Mouse (Mus musculus) CD4-positive, CD25-positive, alpha-beta regulatory T cell, adult 2 months (primary cell): ENCODE results near the gene Ccdc9.
"Not testable (repeated sequence)": the region's sequence is repeated elsewhere in the genome, so short reads cannot be mapped to it uniquely, and the experiment has no call there.

Experiments used
- DNase-seq: peaks from one replicate; pipeline ENCODE4 v3.0.0-alpha.2; 2012; ENCODE audit warnings: low read depth, low spot score

Gene Ccdc9

DNA sequence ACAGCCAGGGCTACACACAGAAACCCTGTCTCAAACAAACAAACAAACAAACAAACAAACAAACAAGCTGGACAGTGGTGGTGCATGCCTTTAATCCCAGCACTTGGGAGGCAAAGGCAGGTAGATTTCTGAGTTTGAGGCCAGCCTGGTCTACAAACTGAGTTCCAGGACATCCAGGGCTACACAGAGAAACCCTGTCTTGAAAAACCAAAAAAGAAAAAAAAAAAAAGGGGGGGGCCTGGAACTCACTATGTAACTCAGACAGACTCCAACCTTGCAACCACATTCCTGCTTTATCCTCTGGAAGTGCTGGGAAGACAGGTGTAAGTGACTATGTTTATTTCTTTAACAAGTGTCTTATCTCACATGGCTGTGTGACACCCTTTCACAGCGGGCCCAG lies 21.5 kb upstream of the Ccdc9 start, which contains the start of gene Bbc3:
TSS of gene Bbc3 (plus strand) at position 301 of the 400 bp plus-strand sequence.
- DNase-seq: not testable (repeated sequence)

DNA sequence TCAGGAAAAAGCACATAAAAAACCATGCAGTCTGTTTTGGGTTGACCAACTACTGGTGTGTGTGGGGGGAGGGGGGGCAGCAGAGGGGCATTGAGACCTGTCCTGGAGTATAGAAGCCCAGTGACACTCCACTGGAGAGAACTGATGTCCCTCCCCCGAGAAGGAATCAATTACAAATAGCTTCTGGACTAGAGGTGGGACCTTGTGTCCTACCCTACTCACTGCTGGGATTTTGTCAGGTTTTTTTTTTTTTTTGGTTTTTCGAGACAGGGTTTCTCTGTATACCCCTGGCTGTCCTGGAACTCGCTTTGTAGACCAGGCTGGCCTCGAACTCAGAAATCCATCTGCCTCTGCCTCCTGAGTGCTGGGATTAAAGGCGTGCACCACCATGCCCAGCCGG lies 20.5 kb upstream of the Ccdc9 start:
- DNase-seq: not testable (repeated sequence)

DNA sequence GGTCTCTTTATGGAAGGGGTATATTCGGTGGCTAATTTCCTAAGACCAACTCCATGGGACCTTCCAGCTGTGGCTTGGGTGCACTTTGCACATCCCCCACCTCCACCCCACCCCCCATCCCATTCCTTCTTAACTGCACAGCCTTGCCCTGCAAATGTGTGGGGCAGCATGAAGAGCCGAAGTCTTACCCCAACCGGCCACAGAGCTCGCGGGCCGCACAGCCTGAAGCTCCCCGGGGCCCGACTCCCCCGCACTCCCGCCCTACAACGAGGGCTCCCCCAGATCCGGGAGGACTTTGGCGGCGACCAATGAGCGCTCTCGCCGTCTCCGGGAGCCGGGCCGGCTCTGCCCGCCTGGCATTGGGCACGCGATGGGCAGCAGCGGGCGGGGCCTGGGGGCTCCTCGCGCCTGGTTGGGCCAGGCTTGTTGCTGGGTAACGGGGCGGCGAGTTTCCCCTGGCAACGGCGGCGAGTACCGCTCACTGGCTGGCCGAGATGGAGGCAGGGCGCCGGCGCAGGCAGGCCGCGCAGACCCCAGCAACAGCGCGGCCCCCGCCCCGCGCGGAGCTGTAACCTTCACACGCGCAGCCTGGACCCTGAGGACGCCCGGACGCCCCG lies 12.9 kb upstream of the Ccdc9 start:
- peak; percentile 87 for DNase-seq

DNA sequence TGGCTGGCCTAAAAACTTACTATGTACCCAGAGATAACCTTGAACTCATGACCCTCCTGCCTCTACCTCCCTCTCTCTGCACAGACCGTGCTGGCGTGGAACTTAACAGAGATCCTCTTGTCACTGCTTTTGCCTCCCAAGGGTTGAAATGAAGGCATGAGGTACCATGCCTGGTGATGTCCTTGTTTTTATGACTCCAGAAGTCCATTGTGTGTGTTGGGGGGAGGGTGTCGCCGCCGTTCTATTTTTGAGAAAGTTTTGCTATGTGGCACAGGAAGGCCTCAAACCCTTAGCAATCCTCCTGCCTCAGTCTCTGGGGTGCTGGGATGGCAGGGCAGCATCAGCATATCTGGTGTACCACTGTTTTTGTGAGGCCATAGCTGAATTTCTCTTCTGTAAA lies 12.3 kb upstream of the Ccdc9 start:
- no peak for DNase-seq

DNA sequence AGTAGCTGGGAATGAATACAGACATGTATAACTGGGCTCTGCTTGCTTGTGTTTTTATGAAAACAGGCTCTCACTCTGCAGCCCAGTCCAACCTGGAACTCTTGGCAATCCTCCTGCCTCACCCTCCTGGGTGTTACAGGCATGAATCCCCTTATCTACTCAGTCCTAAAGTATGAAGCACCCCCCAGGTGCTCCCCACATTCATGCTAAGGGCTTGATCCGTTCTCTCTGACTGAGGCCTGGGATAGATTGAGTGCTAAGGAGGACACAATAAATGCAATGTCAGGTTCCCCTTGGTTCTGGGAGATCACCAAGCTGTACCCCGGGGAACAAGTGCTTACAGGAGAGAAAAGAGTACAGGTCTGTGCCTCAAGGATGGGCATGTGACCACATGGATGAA lies 11.0 kb upstream of the Ccdc9 start:
- no peak for DNase-seq

DNA sequence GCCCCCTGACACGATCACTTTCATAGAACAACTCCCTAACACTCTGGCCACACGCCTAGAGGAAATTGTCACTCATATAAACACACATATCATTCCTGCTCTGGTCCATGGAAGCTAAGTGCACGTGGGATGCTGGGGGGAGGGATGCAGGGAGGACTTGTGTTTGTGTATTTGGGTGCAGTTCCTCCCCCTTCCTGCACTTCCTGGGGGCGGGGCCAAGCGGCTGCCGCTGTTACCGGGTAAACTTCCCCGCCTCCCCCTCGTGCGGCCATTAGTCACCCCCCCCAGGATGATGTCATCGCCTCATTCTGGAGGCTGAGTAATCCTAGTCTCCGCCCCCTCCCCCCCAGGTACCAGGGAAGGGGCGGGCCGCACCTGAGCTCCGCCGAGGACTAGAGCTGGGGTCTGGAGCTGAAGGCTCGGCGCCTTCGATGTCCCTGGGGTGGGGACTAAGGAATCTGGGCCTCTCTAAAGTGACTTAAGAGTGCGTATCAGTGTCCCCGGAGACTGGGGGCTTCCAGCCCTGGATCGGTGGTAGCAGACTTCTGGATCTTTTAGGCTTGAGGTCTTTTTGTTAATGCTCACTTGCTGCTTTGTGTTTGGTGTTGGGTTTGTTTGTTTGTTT lies 10.3 kb upstream of the Ccdc9 start:
- DNase-seq: peak; percentile 97

DNA sequence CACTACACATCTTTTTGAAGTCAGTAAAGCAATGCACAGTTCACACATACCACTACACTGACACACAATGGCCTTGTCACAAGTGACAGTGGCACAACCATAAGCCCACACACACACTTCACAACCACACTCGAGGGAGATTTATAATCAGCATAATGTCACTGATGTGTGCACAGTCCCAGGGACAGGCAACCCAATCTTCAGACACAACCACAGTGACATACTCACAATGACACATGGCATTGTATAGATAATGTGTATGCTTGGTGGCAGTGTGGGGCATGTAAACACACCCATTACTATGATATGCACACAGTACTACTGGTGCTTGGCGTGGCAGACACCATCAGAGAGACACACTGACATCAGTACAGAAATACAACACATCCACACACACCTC lies 9.6 kb upstream of the Ccdc9 start:
- DNase-seq: peak; percentile 42

DNA sequence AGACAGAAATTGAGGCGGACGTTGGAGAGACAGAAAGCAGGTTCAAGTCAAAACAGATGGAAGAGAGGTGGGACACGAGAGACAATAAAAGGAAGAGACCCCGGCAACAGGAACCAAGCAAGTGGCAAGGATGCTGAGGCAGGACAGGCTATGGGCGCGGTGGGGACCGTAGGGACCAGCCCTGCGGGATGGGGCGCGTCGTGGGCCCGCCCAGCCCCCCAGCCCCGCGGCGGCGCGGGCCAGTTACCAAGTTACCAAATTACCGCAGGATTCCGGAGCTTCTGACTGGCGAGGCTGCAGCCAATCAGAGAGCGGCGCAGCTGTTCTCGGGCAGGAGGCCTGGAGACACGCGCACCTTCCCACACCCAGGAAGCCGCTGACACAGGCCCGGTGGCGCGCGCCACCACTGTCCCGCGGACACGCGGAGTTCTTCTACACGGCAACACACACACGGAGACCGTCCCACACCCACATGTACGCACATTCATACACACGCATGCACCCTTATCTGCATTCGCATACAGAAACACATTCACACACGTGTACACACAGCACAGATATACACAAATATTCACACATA lies 8.8 kb upstream of the Ccdc9 start:
- DNase-seq: peak; percentile 92

DNA sequence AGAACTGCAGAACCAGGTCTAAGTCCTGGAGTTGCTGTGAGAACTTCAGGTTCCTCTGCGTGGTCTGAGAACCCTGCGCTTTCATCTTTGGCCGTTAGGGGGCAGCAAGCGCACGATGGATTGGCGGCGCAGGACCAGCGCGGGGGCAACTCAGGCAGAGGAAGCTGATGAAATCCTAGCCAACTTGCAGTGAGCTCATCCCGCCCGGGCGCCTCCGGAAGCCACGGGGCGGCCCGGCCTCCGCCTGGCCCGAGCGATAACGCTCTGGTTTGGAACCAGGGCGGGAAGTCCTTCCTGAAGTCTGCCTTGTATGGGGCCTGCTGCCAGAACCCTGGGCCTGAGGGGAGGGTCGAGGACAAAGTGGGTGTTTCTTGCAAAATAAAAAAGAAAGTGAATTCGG lies 8.2 kb upstream of the Ccdc9 start:
- DNase-seq: peak; percentile 97

DNA sequence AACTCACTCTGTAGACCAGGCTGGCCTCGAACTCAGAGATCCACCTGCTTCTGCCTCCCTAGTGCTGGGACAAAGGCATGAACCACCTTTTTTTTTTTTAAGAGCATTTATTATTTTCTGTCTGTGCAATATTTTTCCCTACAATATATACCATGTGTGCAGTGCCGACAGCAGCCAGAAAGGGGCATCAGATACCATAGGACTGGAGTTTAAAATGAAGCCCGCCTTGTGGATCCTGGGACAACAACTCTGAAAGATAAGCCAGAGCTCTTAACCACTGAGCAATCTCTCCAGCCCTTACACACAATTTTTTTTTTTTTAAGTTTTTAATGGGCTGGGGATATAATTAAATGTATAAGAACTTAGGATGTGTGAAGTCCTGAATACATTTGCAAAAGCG lies 7.8 kb upstream of the Ccdc9 start:
- DNase-seq: peak; percentile 77

DNA sequence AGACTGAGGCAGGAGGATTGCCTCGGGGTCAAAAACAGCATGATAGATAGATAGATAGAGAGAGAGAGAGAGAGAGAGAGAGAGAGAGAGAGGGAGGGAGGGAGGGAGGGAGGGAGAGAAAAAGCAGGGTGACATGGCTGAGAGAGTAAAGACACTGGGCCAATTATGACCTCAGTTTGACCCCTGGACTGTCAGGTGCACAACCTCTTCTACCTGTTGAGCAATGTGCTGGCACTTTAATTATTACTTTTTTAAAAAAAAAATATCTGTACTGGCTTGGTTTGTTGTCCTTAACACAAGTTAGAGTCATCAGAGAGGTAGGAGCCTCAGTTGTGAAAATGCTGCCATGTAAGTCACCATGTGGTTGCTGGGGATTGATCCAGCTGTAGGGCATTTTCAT lies 1.2 kb upstream of the Ccdc9 start:
- DNase-seq: no peak

DNA sequence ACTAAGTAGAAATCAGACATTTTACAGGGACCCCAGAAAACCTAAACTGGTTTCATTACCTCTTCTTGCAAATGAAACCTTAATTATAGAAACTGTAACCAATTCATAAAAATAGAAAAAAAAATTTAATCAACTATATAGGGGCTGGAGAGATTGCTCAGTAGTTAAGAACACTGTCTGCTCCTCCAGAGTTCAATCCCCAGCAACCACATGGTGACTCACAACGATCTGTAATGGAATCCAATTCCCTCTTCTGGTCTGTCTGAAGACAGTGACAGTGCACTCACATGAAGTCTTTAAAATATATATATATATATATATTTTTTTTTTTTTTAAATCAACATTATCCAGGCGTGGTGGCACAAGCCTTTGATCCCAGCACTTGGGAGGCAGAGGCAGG lies 421 bp upstream of the Ccdc9 start:
- DNase-seq: peak; percentile 37

DNA sequence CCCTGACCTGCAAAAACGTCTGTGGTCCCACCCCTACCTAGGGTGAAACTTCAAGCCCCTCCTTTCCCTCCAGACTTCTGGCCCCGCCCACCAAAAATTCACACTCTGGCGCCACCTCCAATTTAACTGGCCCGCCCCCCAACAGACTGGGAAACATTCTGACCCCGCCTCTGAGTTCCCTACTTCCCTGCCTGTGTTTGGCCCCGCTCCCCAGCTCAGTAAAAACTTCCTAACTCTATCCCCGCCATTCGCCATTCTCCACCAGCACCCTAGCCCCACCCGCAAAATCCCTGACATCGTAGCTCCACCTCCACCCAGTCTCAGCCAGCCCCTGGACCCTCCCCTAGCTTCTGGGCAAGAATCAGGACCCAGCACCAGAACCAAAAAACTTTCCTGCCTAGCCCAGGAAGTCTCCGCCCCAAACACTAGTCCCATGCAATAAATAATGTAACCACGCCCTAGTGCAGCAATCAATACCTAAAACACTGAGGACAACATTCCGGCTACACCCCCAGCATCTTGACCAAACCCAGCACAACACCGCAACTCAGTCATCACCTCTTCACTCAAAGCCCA lies 1.1 kb downstream of the Ccdc9 start:
- DNase-seq: peak; percentile 68

DNA sequence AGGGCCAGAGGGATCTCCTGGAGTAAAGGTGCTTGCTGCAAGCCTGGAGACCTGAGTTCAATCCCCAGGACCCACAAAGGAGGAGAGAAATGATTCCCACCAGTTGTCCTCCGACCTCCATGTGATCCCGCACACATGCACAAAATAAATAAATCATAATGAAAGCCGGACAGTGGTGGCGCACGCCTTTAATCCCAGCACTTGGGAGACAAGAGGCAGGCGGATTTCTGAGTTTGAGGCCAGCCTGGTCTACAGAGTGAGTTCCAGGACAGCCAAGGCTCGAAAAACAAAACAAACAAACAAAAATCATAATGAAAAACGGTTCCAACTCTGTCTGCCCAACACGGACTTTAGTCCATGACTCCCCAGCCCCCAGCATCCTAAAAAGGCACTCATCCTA lies 1.7 kb downstream of the Ccdc9 start:
- no peak for DNase-seq

DNA sequence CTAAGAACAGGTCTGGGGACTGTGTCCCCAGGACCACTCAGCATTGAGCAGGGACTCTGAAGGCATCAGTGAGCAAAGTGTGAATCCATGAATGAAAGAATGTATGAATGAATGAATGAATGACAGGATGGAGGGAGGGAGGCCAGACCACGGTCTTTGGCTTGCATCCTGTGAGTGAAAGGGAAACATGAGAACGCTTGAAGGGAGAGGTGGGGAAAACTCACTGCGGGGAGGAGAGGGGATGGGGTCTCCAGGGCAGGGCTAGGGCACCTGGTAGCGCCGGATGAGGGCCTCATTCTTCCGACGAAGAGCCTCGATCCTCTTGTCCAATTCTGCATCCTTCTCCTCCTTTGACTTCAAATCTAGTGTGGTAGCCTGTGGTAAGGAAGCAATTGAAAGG lies 2.6 kb downstream of the Ccdc9 start:
- DNase-seq: no peak

DNA sequence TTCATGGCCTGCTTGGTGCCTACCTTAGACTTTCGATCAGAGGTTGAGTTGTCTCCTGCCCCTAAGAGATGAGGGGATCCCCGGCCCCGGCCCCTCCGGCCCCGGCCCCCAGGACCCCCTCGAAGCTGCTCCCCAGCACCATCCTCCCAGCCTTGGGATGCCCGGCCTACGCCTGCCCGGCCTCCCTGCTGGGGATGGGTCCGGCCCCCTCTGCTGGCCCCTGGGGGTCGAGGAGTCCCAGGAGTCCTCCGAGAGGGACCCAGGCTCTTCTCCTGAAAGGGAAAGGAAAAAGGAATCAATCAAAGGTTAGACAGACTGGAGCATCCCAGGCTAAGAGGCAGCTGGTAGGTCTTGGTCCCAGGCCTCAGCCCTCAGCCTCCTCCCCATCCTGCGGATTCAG lies 4.3 kb downstream of the Ccdc9 start:
- DNase-seq: no peak

DNA sequence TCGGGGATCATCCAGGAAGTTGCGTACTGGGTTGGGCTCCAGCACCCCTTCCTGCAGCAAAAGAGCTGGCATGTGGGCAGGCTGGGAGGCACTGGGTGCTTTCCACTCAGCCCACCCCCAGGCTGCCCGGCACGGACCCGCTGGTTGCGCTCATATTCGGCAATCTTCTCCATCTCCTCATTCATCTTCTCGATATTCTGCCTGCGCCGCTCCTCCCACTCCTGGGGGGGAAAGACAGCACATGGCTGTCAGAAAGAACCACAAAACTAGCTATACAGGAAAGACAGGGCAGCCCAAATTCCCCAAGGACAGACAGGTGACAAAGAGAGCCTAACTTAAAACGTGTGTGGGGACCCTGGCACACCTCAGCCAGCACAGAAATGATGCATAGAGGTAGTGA lies 5.9 kb downstream of the Ccdc9 start:
- no peak for DNase-seq

DNA sequence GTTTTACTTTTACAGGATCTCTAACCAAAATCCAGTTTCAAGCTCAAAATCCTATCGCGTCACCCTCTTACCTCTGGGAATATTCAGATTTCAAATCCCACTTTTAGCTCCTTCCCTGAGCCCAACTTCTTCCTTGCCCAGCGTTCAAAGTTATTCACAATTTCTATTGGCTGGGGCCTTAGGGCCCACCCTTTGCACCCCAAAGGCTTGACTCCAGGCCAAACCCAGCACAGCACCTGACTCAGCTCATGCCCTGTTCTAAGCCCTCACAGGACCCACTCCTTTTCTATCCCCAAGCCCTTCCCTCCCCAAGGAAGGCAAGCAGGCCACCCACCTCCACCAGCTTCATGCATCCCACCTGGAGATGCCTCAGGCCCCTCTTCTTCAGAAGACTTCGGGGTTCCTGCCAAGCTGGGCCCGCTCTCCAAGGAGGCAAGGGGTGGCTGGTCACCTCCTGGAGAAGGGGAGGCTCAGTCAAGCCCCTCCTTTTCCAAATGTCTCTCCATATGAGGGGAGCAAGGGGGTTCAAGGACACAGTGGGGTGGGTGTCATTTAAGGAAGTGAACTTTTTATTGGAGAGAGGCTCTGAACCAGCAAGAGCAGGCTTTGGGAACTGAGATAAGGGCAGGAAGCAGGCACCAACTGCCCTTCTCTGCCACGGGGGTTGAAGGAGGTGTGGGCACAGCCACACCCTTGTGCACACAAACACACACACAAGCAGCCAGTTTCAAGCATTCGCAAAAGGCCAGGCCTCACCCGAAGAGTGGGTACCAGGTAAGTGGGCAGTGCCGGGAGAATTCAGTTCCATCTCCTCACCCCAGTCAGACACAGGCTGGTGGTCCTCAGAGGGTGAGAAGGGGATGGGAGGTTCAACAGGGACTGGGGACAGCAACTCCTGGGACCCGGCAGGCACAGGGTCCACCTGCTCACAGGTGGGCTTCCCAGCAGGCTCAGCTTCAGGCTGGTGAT lies 11.4 kb downstream of the Ccdc9 start:
- no peak for DNase-seq

DNA sequence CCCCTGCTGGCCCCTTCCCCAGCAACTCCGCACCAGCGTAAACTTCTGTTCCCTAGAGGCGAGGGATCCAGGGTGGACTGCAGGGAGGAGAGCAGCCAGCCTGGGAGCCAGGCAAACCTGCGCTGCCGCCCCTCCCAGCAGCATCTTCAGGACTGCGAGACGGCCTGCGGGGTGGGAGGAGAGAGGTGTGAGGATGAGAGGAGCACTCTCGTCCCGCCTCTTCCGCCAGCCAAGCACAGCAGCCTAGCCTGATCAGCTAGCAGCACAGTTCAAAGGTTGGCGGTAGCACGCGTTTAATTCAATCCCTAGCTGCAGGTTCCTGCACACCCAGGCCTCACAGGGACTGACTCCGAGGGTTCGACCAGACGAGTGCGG lies 12.8 kb downstream of the Ccdc9 start:
- peak; percentile 92 for DNase-seq

DNA sequence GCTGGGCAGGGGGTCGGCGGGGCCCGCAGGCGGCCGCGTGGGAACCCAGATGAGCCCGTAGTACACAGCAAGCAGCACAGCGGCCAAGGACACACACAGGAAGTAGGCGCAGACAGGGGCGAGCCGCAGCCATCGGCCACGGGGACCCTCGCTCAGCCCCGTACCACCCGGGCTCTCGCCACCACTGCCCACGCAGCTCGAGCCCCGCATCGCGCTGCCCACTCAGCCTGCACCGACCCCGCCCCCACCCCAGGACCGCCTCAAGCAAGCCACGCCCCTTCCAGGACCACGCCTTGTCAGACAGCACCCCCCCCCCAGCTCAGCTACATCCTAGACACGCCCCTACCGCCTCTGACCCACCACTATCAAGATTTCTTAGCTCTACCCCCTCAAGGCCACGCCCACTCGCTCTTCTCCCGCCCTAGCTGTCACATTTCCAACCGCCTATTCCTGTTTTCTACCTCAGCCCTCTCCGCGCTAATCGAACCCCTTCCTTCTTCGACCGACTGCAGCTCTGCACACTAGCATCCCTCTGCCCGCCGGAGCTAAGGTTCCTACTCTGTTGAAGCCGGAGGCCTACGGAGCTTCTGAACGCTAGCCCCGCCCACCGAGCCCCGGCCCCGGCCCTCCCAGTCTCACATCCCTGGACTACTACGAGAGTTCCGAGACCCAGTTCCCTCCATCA lies 13.4 kb downstream of the Ccdc9 start, which contains the start of gene Inafm1:
TSS of gene Inafm1 (minus strand) at position 537 of the 685 bp plus-strand sequence.
- peak; percentile 96 for DNase-seq

DNA sequence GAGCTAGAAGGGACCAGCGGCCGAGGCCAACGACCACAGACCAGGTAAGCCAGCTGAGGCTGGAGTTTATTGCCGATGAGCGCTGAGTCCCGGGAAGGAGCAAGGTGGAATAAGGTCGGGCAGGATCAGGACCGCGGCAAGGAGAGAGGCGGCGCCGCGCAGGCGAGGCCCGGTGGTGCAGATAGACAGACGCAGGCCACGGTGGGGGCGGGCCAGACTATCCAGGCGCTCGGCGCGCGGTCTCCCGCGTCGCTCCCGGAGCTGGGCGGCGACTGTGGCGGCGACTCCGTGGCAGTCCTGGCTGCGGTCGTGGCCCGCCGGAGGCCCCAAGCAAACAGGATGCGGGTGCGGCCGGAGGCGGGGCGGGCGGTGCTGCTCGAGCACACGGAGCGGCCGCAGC lies 13.9 kb downstream of the Ccdc9 start:
- DNase-seq: peak; percentile 81
